Mouse (Mus musculus) liver, adult (tissue): ENCODE data around the gene Prrt4.

Experiments used
- GATA4 ChIP-seq: IDR thresholded peaks from 2 replicates; pipeline ENCODE4 v1.6.1; 2014; ENCODE audit warnings: mild to moderate bottlenecking, low read length; ENCODE audit not compliant: insufficient replicate concordance

Gene Prrt4

GRCm38 (mm10) chr6:29170063-29170921 is 9.1 kb downstream of the Prrt4 start:
- no peak for TF ChIP-seq GATA4

DNA sequence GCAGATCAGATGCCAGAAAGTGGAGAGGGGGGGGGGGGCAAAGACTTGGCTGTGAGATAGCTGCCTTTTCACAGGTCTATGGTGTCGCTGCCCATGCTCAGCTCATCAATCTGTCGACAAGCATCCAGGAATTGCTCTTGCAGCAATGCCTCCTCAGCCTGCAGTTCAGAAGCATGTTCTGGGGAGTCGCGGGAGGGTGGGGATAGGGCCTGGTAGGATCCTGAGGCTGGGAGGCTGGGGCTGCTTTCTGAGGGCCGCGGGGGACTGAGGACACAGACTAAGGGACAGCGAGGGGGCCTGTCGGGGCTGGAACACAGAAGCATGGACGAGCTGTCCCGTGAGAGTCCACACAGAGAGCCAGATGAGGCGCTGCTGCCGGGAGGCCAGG is 9.7 kb downstream of the Prrt4 start:
- no peak for TF ChIP-seq GATA4

GRCm38 (mm10) chr6:29168871-29169270 is 10.5 kb downstream of the Prrt4 start:
- no peak for TF ChIP-seq GATA4

DNA sequence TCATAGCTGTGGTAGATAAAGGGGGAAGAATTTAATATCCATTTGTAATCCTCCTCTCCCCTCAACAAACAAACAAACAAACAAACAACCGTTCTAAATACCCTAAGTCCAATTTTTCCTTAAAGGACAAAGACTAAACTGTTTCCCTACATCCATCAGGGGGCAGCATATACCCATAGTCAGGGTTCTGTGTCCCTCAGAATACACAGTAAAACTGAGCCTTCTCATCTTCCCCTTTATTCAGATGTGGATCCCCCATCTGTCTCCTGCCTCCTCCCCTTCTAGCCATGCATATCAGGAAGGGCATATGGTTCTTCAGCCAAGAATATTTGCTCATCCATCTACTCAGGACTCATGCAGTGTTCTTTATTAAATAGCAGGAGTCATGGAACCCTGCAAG is 13.2 kb downstream of the Prrt4 start:
- TF ChIP-seq GATA4 = no peak

DNA sequence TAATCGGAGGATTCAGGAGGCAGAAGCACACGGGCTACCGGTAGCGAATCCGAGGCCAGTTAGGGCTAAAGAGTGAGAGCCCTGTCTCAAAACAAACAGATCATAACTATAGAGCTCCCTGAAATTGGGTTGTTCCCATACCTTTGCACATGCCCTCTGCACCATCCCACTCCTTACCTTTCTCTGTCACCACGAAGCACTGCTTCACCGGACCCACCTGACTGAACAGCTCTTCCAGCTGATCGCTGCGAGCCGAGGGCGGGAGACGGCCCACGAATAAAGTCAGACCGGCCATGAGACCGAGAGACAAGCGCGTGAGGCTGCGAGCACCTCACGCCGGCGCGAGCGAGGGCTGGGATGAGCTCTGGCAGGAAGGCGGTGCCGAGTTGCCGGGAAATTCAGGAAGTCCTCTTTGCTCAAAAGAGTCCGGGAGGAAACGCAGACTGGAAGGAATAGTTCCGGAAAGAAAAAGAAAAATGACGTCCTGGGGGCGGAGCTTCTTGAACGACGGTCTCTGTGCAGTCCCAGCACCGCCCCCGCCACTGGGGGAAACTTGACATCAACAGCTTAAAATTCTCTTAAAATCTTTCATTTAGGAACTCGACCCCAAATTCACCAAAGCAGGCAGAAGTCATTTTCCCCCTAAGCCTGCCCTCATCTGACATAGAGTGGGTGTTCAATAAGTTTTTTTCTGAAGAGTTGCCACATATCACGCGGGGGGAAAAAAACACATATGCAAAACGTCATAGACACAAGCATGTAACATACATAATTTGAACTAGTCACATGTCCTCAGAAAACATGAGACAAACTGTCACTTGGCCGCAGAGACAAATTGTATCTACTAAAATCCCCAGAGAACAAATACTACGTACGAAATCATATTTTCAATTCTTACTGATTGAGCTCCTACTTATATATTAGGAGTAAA is 14.8 kb downstream of the Prrt4 start, which contains the start of gene Rbm28:
Gene Rbm28, minus strand, starts transcription at position 693 of the 931 bp plus-strand sequence.
- peak; percentile 21; the same call in 1 of the 2 replicates for TF ChIP-seq GATA4

DNA sequence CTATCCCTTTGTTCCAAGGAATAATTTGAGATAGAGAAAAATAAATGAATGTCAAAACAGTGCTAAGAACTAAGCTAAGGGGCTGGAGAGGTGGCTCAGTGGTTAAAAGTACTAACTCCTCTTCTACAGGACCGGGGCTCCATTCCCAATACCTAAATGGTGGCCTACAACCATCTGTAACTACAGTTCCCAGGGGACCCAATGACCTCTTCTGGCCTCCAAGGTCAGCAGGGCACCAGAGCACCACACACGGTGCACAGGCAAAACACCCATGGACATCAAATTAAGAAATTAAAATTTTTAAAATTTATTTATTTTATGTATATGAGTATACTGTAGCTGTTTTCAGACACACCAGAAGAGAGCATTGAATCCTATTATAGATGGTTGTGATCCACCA is 18.6 kb downstream of the Prrt4 start:
- TF ChIP-seq GATA4 = no peak

- no peak for TF ChIP-seq GATA4
Measured at GRCm38 (mm10) chr6:29156326-29156725, 23.1 kb downstream of the Prrt4 start.

DNA sequence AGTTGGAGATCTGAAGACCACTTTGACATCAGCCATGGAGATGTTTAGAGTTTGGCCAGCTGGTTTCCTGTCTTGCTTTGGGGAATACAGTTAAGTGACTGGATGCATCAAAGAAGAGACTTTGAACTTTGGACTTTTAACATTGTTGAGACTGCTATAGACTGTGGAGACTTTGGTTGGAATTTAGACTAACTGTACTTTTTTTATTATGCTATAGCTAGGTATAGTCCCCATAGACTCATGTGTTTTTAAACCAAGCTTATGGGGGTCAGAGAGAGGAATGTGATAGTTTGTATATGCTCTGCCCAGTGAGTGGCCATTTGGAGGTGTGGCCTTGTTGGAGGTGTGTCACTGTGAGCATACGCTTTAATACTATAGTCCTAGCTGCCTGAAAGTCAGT is 29.4 kb downstream of the Prrt4 start:
- TF ChIP-seq GATA4 = no peak

- TF ChIP-seq GATA4 = no peak
Measured at GRCm38 (mm10) chr6:29147407-29148010, 31.9 kb downstream of the Prrt4 start.

DNA sequence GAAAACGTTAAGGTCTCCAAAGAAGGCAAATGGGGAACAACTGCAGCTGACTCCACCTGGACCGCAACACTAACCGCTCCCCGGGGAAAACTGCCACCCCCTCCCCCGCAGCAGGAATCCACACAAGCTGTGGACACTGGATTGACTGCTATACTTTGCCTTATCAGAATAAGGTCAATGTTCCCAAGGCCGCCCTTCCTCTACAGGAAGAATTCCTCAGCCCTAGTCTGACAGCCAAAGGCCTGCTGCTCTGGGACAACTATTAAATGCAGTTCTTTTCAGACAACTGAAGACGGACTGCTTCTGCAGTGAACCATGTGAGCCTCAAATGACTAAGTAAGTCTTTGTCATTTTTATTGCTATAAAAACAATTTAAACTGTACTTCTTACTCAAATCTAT is 32.7 kb downstream of the Prrt4 start:
- TF ChIP-seq GATA4 = peak; percentile 80; the same call in 1 of the 2 replicates

DNA sequence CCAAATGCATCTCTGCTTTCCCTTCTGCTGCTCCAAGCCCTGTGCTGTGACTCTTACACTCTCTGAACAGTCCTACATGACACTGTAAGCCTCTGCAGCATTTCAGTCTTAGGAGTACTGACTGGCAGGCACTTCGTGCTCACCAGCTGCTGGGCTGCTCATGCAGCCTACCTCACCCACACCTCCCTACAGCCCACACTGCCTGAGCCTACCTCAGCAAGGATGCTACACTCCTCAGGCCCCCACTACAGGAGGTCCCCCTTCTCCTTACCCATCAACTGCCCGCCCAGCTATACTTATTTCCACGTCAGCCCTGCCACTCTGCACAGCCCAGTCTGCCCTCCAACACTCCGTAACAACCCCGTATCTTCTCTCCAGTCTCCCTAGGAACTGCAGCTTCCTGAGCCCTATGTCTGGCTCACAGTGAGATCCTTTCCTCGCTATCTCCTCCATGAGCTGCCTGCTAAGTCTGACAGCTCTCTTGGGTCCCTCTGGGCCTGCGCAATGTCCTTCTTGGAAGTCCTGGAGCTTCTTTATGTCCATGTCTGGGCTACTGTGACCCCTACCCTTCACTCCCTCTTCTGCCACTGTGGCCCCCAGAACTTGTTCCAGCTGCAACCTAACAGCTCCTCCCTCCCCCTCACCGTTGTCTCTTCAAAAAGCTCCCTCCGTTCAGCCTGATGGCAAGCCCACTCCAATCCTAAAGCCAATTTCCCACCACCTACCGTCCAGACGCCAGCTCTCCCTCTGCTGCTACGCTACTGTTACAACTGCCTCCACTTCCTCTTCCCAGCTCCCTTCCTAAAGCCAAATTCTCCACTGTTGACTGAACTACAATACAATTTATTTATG is 33.7 kb downstream of the Prrt4 start:
- TF ChIP-seq GATA4 = no peak

GRCm38 (mm10) chr6:29144971-29145370 is 34.4 kb downstream of the Prrt4 start:
- TF ChIP-seq GATA4 = no peak

- TF ChIP-seq GATA4 = no peak
Measured at GRCm38 (mm10) chr6:29143608-29144007, 35.8 kb downstream of the Prrt4 start.

DNA sequence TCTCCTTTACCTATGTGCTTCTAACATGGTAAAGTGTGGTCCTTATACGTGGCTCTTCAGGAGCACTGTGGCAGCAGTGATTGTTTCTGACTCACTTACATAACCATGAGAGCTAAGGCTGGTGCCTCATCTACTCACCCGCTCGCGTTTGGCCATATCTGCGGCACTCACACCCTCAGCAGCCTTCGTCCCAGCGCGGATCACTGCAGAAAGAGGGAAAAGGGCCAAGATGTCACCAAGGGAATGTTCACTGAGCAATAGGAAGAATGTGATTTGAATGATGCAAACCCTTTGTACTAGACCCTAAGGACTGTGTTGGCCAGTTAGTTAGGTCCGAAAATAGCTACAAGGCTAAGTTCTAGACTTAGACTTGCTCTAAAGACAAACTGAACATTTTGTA is 41.9 kb downstream of the Prrt4 start:
- TF ChIP-seq GATA4 = no peak
